Mouse (Mus musculus): ENCODE results near the gene Akap13. TPM values are rescaled to one million over a fixed set of nuclear protein-coding genes. Genes with fewer than 3 reads are reported as not detected.

Gene Akap13
- polyA plus RNA-seq, 1 experiment from 2014 or later: 12.0 TPM

DNA sequence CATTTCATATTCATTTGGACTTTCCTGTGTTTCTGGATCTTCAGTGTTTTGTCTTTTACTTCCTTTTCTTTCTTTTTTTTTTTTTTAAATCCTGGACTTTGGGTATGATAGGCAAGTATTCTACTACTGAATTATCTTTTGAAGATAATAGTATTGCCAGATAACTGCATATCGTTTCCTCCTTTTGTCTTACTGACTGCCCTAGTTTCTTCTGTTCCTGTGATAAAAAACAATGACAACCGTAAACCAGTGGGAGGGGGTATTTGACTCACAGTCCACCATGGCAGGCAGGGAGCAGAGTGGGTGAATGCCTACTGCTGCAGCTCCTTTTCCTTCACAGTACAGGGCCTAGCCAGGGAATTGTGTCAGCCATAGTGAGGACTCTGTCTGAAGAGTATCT is 49.2 kb downstream of the Akap13 start:
- H3K27me3 ChIP-seq (replicated peaks; ENCODE audit: control insufficient read depth, insufficient read depth, low read length): no peaks in the 10 kb centered on the region
- H3K4me2 ChIP-seq (ENCODE audit: low read length): no peak overlapping the region
- H3K9ac ChIP-seq (replicated peaks; ENCODE audit: low read depth, low read length): no peak overlapping the region
- no peaks in the 10 kb centered on the region for H3K9me3 ChIP-seq (ENCODE audit: control insufficient read depth, low read length)
- H3K36me3 ChIP-seq (ENCODE audit: control insufficient read depth, insufficient read depth): no peaks in the 10 kb centered on the region
- H3K4me3 ChIP-seq (replicated peaks; ENCODE audit: low read length): no peak overlapping the region
- ATAC-seq: no peak
- 72% methylated on average over 2 of the region's 2 CpGs for WGBS
- H3K4me1 ChIP-seq (replicated peaks; ENCODE audit: control insufficient read depth, insufficient read depth, low read length): peaks cover 3% of the 10 kb centered on the region; the same call in 1 of the 2 replicates
- H3K27ac ChIP-seq (ENCODE audit: low read length): no peak overlapping the region

DNA sequence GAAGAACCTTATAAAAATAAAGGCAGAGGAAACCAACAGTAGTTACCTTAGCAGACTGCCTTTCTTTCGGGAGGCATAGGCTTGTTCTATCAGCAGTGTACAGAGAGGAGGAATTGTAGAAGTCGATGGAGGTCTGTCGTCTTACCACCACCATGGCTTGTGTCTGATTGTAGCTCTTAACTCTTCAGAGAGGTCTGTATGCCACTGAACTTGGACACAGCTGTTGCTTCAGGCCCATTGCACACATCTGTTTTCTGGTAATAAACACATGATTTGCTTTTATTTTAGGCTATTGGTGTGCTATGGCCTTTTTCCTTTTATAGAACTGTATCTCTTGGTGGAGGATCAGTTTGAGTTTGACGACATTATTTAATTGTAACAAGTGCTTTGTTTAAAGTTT is 51.3 kb downstream of the Akap13 start:
- H3K27ac ChIP-seq (ENCODE audit: low read length): no peak overlapping the region
- no peak for ATAC-seq
- no peaks in the 10 kb centered on the region for H3K27me3 ChIP-seq (replicated peaks; ENCODE audit: control insufficient read depth, insufficient read depth, low read length)
- H3K4me2 ChIP-seq (ENCODE audit: low read length): no peak overlapping the region
- 92% methylated on average over 4 of the region's 4 CpGs for WGBS
- H3K36me3 ChIP-seq (ENCODE audit: control insufficient read depth, insufficient read depth): no peaks in the 10 kb centered on the region
- H3K9me3 ChIP-seq (ENCODE audit: control insufficient read depth, low read length): no peaks in the 10 kb centered on the region
- no peak overlapping the region for H3K9ac ChIP-seq (replicated peaks; ENCODE audit: low read depth, low read length)
- H3K4me1 ChIP-seq (replicated peaks; ENCODE audit: control insufficient read depth, insufficient read depth, low read length): peaks cover 3% of the 10 kb centered on the region; the same call in 1 of the 2 replicates
- H3K4me3 ChIP-seq (replicated peaks; ENCODE audit: low read length): no peak overlapping the region

GRCm38 (mm10) chr7:75509085-75509873 is 53.9 kb downstream of the Akap13 start:
- no peak overlapping the region for H3K4me3 ChIP-seq (replicated peaks; ENCODE audit: low read length)
- H3K9ac ChIP-seq (replicated peaks; ENCODE audit: low read depth, low read length): no peak overlapping the region
- H3K4me1 ChIP-seq (replicated peaks; ENCODE audit: control insufficient read depth, insufficient read depth, low read length): peaks cover 3% of the 10 kb centered on the region; the same call in 1 of the 2 replicates
- no peaks in the 10 kb centered on the region for H3K36me3 ChIP-seq (ENCODE audit: control insufficient read depth, insufficient read depth)
- H3K27me3 ChIP-seq (replicated peaks; ENCODE audit: control insufficient read depth, insufficient read depth, low read length): no peaks in the 10 kb centered on the region
- no peak overlapping the region for H3K4me2 ChIP-seq (ENCODE audit: low read length)
- H3K27ac ChIP-seq (ENCODE audit: low read length): no peak overlapping the region
- ATAC-seq: no peak
- 65% methylated on average over 5 of the region's 5 CpGs for WGBS
- H3K9me3 ChIP-seq (ENCODE audit: control insufficient read depth, low read length): no peaks in the 10 kb centered on the region

DNA sequence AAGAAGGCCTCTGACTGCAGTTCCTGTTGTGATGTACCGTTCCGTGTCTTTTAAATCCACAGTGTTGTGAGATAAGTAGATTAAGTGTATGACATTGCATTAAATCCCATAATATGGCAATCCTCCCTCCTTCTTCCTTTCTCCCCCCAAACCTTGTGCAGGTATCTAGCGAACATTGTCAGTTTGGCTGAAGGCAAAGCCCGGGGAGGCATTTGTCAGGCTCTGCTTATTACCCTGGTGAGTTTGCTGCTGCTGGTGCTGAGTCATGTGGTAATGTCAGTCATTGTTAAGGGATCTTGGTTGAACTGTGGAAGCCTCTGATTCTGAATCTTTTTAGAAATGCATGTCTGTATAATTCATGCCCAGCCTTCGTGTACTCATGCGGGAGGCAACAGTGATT is 60.1 kb downstream of the Akap13 start:
- H3K36me3 ChIP-seq (ENCODE audit: control insufficient read depth, insufficient read depth): no peaks in the 10 kb centered on the region
- no peak overlapping the region for H3K9ac ChIP-seq (replicated peaks; ENCODE audit: low read depth, low read length)
- H3K4me1 ChIP-seq (replicated peaks; ENCODE audit: control insufficient read depth, insufficient read depth, low read length): no peaks in the 10 kb centered on the region
- no peaks in the 10 kb centered on the region for H3K9me3 ChIP-seq (ENCODE audit: control insufficient read depth, low read length)
- H3K27me3 ChIP-seq (replicated peaks; ENCODE audit: control insufficient read depth, insufficient read depth, low read length): no peaks in the 10 kb centered on the region
- H3K27ac ChIP-seq (ENCODE audit: low read length): no peak overlapping the region
- no peak for ATAC-seq
- H3K4me2 ChIP-seq (ENCODE audit: low read length): no peak overlapping the region
- H3K4me3 ChIP-seq (replicated peaks; ENCODE audit: low read length): no peak overlapping the region
- WGBS: 78% methylated on average over 6 of the region's 6 CpGs

DNA sequence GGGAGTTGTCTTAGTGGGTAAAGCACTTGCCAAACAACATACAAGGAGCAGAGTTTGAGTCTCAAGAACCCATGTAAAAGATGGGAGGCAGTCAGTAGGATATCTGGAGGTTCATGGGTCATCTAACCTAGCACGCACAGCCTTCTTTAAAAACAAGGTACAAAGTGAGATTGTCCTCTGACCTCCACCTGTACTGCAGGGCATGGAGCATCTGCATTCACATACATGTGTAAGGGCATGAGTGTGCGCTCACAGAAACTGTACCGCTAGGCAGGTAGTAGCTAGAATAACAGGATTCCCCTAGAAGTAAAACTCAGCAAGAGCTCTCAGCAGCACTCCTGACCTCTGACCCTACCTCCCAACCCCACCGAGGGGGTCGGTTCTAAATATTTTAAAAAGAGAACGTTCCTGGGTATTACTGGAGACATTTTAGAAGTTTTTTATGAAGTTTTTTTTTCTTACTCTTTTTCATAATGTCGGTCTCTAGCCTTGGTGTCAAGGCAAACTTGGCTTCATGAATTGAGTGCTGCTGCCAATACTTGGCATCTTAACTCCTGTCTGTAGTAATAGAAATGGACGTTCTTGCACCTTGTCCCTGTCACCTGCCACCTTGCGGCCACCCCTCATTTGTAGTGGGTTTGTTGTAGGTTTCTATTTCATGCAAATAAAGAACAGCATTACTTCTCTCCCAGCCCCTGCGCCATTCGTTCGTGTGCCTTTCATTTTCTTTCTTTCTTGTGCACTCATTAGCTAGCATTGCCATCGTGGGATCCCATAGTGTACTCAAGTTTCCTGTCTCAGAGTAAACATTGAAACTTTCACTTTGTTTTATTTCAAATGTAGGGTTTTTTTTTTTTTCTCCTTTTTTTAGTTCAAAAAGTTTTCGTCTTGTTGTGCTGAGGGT is 61.6 kb downstream of the Akap13 start:
- no peaks in the 10 kb centered on the region for H3K36me3 ChIP-seq (ENCODE audit: control insufficient read depth, insufficient read depth)
- no peak overlapping the region for H3K4me2 ChIP-seq (ENCODE audit: low read length)
- H3K4me1 ChIP-seq (replicated peaks; ENCODE audit: control insufficient read depth, insufficient read depth, low read length): peaks cover 3% of the 10 kb centered on the region
- no peaks in the 10 kb centered on the region for H3K9me3 ChIP-seq (ENCODE audit: control insufficient read depth, low read length)
- H3K27ac ChIP-seq (ENCODE audit: low read length): no peak overlapping the region
- no peak for ATAC-seq
- H3K9ac ChIP-seq (replicated peaks; ENCODE audit: low read depth, low read length): no peak overlapping the region
- no peak overlapping the region for H3K4me3 ChIP-seq (replicated peaks; ENCODE audit: low read length)
- no peaks in the 10 kb centered on the region for H3K27me3 ChIP-seq (replicated peaks; ENCODE audit: control insufficient read depth, insufficient read depth, low read length)
- WGBS: 86% methylated on average over 14 of the region's 14 CpGs

DNA sequence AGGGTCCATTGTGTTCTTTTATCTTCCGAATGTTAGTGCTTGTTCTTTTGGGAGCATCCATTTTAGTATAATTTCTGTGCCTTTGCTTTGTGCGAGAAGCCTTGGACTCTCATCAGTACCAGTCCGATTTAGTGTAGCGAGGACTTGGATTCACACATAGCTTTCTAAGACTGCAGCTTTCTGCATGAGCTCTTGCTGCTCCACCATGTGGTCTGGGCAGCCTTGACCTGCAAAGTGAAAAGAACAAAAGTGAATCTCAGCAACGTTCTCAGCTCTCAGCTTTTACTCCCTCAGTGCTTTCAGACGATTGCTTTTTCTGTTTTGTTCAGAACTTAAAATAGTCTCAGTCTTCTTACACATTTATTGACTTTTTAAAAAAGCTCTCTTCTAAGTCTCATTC is 65.2 kb downstream of the Akap13 start:
- Histone ChIP-seq H3K4me2 (ENCODE audit: low read length) (no peak overlapping the region), H3K27ac (ENCODE audit: low read length) (no peak overlapping the region), H3K27me3 (replicated peaks; ENCODE audit: control insufficient read depth, insufficient read depth, low read length) (no peaks in the 10 kb centered on the region), H3K4me1 (replicated peaks; ENCODE audit: control insufficient read depth, insufficient read depth, low read length) (peaks cover 3% of the 10 kb centered on the region), H3K36me3 (ENCODE audit: control insufficient read depth, insufficient read depth) (no peaks in the 10 kb centered on the region), H3K4me3 (replicated peaks; ENCODE audit: low read length) (no peak overlapping the region), H3K9me3 (ENCODE audit: control insufficient read depth, low read length) (no peaks in the 10 kb centered on the region), H3K9ac (replicated peaks; ENCODE audit: low read depth, low read length) (no peak overlapping the region)
- ATAC-seq: no peak
- WGBS: 53% methylated on average over 6 of the region's 6 CpGs

- H3K4me2 ChIP-seq (ENCODE audit: low read length): no peak overlapping the region
- H3K27me3 ChIP-seq (replicated peaks; ENCODE audit: control insufficient read depth, insufficient read depth, low read length): no peaks in the 10 kb centered on the region
- ATAC-seq: no peak
- no peaks in the 10 kb centered on the region for H3K36me3 ChIP-seq (ENCODE audit: control insufficient read depth, insufficient read depth)
- H3K4me3 ChIP-seq (replicated peaks; ENCODE audit: low read length): no peak overlapping the region
- WGBS: 39% methylated on average over 3 of the region's 3 CpGs
- H3K27ac ChIP-seq (ENCODE audit: low read length): no peak overlapping the region
- no peaks in the 10 kb centered on the region for H3K9me3 ChIP-seq (ENCODE audit: control insufficient read depth, low read length)
- peaks cover 3% of the 10 kb centered on the region for H3K4me1 ChIP-seq (replicated peaks; ENCODE audit: control insufficient read depth, insufficient read depth, low read length)
- H3K9ac ChIP-seq (replicated peaks; ENCODE audit: low read depth, low read length): no peak overlapping the region
Observed at GRCm38 (mm10) chr7:75521199-75521598, 65.9 kb downstream of the Akap13 start.

- H3K9me3 ChIP-seq (ENCODE audit: control insufficient read depth, low read length): no peaks in the 10 kb centered on the region
- no peak overlapping the region for H3K9ac ChIP-seq (replicated peaks; ENCODE audit: low read depth, low read length)
- H3K4me2 ChIP-seq (ENCODE audit: low read length): no peak overlapping the region
- H3K27ac ChIP-seq (ENCODE audit: low read length): no peak overlapping the region
- H3K4me3 ChIP-seq (replicated peaks; ENCODE audit: low read length): no peak overlapping the region
- 75% methylated on average over 3 of the region's 3 CpGs for WGBS
- peaks cover 3% of the 10 kb centered on the region for H3K4me1 ChIP-seq (replicated peaks; ENCODE audit: control insufficient read depth, insufficient read depth, low read length)
- H3K27me3 ChIP-seq (replicated peaks; ENCODE audit: control insufficient read depth, insufficient read depth, low read length): no peaks in the 10 kb centered on the region
- H3K36me3 ChIP-seq (ENCODE audit: control insufficient read depth, insufficient read depth): no peaks in the 10 kb centered on the region
- ATAC-seq: no peak
Observed at GRCm38 (mm10) chr7:75522226-75522625, 66.9 kb downstream of the Akap13 start.

GRCm38 (mm10) chr7:75524789-75525569 is 69.6 kb downstream of the Akap13 start:
- Histone ChIP-seq H3K27ac (ENCODE audit: low read length) (no peak overlapping the region), H3K4me3 (replicated peaks; ENCODE audit: low read length) (no peak overlapping the region), H3K27me3 (replicated peaks; ENCODE audit: control insufficient read depth, insufficient read depth, low read length) (no peaks in the 10 kb centered on the region), H3K9ac (replicated peaks; ENCODE audit: low read depth, low read length) (no peak overlapping the region), H3K9me3 (ENCODE audit: control insufficient read depth, low read length) (no peaks in the 10 kb centered on the region), H3K4me1 (replicated peaks; ENCODE audit: control insufficient read depth, insufficient read depth, low read length) (peaks cover 3% of the 10 kb centered on the region), H3K36me3 (ENCODE audit: control insufficient read depth, insufficient read depth) (no peaks in the 10 kb centered on the region), H3K4me2 (ENCODE audit: low read length) (no peak overlapping the region)
- ATAC-seq: no peak
